Mouse (Mus musculus) layer of hippocampus, adult 2 months (tissue): ENCODE data around the gene Cmtm5. TPM values are rescaled to one million over a fixed set of nuclear protein-coding genes. Genes with fewer than 3 reads are reported as not detected.
"Not testable (repeated sequence)": the region's sequence is repeated elsewhere in the genome, so short reads cannot be mapped to it uniquely, and the experiment has no call there.

Experiments
- DNase-seq, 2 experiments: peaks; one replicate each; pipeline ENCODE4 v3.0.0; 2022; ENCODE audit warnings: low spot score in 2 of 2
- H3K27ac ChIP-seq: fragments of 200-600 bp; 2 replicates; pipeline ENCODE4 v1.8.1; 2022
- H3K4me3 ChIP-seq: fragments of 200-600 bp; 2 replicates; pipeline ENCODE4 v1.8.1; 2022; ENCODE audit warnings: mild to moderate bottlenecking
- CTCF ChIP-seq: fragments of 200-600 bp; conservative IDR thresholded peaks from 2 replicates; pipeline ENCODE4 v1.8.1; 2022; ENCODE audit warnings: antibody characterized with exemption, mild to moderate bottlenecking, moderate library complexity
- microRNA-seq, 2 experiments: library from miRNA; unstranded; fragments of <30 nt; microRNA quantifications; one replicate each; pipeline ENCODE4 v1.2.0; 2021
- total RNA-seq, 2 experiments: library from RNA; stranded (reverse); gene quantifications; 2 replicates each; pipeline ENCODE4 v1.2.3; 2021

The Cmtm5 gene
- total RNA-seq, 2 experiments from 2014 or later: 66.9 to 78.4 TPM

DNA sequence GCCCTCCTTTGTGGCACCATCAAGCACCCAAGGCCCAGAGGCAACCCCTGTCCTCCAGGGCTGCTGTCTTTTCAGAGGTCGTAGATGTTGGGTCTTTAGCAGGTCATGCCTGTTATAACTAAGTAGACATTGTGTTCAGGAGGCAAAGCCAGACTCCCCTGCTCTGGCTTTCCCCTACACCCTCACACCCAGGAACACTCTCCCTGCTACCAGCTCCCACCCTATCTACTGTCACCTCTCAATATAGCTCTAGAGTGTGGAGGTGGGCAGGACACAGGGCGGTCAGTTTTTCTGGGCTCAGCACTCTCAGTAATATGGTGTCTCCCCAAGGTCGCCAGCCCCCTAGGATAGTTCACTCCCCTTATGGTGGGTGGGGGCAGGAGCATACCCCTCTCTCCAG is 31.8 kb downstream of the Cmtm5 start:
- no peak for TF ChIP-seq CTCF
- DNase-seq: no peak

DNA sequence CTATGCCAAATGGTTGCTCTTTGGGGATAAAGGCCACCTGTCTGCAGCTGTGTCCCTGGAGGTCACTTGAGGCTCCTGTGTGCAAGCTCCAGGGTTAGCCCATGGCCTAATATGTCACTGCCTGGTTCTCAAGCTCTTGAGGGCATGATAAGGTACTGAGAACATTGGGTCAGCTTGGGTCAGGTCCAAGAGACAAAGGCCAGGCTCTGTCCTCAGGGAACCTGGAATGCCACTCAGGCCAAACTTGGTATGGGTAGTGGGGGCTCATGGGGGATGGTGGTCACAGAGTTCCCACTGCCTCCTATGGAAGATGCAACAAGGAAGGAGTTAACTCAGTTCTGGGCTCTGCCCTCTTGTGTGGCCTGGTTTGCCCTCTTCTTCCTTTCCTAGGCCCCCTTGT is 32.3 kb downstream of the Cmtm5 start:
- no peak for DNase-seq
- TF ChIP-seq CTCF: no peak

More for the DNA sequence above, 31.8 kb downstream of the Cmtm5 start:
- H3K27ac ChIP-seq: no peak overlapping the region
- no peak overlapping the region for H3K4me3 ChIP-seq

DNA sequence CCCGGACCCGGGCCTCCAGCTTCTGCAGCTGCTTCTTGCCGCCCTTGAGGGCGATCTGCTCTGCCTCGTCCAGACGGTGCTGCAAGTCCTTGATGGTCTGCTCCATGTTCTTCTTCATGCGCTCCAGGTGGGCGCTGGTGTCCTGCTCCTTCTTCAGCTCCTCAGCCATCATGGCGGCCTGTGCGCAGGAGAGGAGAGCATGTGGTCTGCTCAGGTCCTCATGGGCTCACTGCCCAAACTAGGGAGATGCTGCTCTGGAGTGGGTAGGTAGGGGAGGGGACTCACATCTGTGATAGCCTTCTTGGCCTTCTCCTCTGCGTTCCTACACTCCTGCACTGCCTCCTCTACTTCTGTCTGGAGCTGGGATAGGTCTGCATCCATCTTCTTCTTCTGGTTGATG is 36.7 kb downstream of the Cmtm5 start:
- not testable (repeated sequence) for DNase-seq, H3K27ac ChIP-seq, H3K4me3 ChIP-seq

More for the DNA sequence above, 32.3 kb downstream of the Cmtm5 start:
- Histone ChIP-seq H3K27ac (no peak overlapping the region), H3K4me3 (no peak overlapping the region)

DNA sequence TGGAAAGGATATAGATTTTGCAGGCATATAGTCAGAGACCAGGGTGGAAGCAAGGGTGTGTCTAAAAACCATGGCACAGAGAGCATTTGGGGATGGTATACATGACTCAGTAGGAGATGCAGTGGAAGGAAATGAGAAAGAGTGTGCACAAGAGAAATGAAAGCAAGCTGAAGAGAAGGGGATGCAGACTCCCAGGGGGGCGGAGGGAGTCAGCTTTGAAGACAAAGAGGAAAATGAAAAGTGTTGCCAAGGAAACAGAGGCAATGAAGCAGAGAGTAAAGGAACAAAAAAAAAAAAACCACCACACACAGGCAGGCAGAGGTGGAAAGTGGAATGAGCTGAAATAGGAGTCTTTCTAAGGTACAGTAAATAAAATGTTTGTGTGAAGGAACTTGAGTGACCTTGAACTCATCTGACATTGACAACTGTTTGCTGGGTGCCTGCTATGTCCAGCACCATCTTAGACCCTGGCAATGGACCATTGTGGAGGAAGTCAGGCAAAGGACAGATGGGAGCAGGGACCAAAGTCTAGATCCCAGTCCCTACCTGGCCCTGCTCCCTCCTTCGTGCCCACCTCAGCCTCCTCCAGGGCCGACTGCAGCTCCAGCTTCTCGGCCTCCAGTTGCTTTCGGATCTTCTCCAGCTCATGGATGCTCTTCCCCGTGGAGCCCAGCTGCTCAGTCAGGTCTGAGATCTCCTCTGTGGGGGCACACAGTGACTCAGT is 38.2 kb downstream of the Cmtm5 start:
- TF ChIP-seq CTCF: no peak
- Histone ChIP-seq H3K27ac (peak overlapping the region; percentile 73), H3K4me3 (no peak overlapping the region)
- peak in 1 of 2 experiments; percentile 70 for DNase-seq

DNA sequence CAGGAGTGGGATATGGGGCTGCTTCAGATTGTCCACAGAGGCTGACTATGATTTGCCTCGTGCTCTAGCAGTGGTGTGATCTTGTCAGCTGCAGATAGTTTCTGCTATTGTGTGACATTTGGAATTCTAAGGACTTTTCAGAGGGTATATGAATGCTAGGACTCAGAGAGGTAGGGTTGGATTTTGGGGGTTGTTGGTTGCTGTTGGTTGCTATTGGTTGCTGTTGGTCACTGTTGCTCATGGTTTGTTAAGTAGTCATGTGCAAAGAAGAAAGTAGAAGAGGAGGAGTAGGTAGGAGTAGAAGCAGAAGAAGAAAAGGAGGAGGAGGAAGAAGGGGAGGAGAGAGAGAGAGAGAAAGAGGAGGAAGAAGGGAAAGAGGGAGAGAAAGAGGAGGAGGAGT is 40.6 kb downstream of the Cmtm5 start, which contains the start of gene Gm17428:
Gm17428 (plus strand) TSS at position 301 of the 400 bp plus-strand sequence.
- no peak for TF ChIP-seq CTCF
- H3K27ac ChIP-seq: no peak within 1 kb of the TSS
- no peak within 1 kb of the TSS for H3K4me3 ChIP-seq
- DNase-seq: no peak

DNA sequence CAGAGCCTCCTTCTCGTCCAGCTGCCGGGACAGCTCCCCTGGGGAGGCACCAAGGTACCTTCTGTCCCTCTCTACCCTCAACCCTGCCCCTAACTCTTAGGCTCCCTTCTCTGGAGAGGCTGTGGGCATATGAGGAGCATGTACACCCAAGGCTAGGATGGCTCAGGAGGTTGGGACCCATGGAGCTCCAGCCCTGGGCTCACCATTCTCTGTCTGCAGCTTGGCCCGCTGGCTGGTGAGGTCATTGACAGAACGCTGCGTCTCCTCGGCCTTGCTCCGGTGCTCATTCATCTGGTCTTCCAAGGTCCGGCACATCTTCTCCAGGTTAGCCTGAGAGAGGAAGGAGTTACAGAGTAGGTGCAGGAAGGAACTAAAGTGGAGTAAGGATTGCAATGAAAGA is 42.6 kb downstream of the Cmtm5 start:
- no peak for DNase-seq
- no peak for TF ChIP-seq CTCF
- H3K27ac ChIP-seq: no peak overlapping the region
- no peak overlapping the region for H3K4me3 ChIP-seq

DNA sequence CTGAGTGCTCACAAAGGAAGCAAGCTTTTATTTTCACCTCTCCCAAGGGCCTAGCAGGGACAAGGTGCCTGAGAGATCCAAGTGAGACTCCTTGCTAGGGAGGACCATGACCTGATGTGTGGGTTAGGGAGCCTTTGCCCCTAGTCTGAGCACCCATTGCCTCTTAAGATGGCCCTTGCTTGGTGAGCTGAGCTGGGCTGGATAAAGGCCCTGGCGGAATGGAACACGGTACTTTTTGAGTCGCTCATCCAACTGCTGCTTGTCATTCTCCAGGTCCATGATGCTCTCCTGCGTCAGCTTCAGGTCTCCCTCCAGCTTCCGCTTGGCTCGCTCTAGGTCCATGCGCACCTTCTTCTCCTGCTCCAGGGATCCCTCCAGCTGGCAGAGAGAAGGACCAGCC is 45.9 kb downstream of the Cmtm5 start:
- no peak for TF ChIP-seq CTCF
- Histone ChIP-seq H3K27ac (no peak overlapping the region), H3K4me3 (no peak overlapping the region)
- no peak for DNase-seq

DNA sequence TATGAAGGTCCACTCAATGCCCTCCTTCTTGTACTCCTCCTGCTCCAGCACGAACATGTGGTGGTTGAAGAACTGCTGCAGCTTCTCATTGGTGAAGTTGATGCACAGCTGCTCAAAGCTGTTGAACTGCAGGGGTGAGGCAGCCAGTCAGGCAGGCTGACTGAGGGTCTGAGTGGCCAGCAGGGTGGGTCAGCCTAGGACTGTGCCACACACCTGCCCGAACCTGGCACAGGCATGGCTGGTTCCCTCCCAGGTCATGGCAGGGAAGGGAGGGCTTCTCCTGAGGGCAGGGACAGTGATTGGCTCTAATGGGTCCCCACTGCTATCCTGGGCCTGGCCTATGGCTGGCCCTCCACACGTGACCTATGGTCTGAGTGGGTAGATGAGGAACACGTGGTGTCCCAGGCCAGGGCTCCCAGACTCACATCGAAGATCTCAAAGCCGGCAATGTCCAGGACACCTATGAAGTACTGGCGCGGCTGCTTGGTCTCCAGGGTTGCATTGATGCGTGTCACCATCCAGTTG is 52.4 kb downstream of the Cmtm5 start:
- DNase-seq: not testable (repeated sequence)

More for the DNA sequence above, 52.4 kb downstream of the Cmtm5 start:
- not testable (repeated sequence) for H3K27ac ChIP-seq, H3K4me3 ChIP-seq

Small RNA genes within 50 kb of the gene (microRNA-seq; reads per million reads assigned to microRNA genes)
- gene Mir208a (0 to 0.92 reads per million in 2 experiments), gene Mir208b (0 reads per million in 2 experiments)

Other genes with a start within 250 kb of the Cmtm5 start
- gene Acin1, start 249.3 kb upstream of the Cmtm5 start, total RNA-seq: 100 to 1,000 TPM; 223 to 242 TPM
- not detected for gene Gm29776, start 237.4 kb upstream of the Cmtm5 start, total RNA-seq
- not detected for gene Cebpe, start 224.1 kb upstream of the Cmtm5 start, total RNA-seq
- gene Slc7a8, start 154.3 kb upstream of the Cmtm5 start, total RNA-seq: 10 to 100 TPM; 49.4 to 54.1 TPM
- gene Rnf212b, start 122.1 kb upstream of the Cmtm5 start, total RNA-seq: not detected
- 10 to 100 TPM; 22.0 to 22.2 TPM for gene Homez, start 65.3 kb upstream of the Cmtm5 start, total RNA-seq
- 10 to 100 TPM; 22.1 to 24.3 TPM for gene Ppp1r3e, start 58.7 kb upstream of the Cmtm5 start, total RNA-seq
- 100 to 1,000 TPM; 114 to 126 TPM for gene Bcl2l2, start 52.9 kb upstream of the Cmtm5 start, total RNA-seq
- gene Gm20521, start 52.8 kb upstream of the Cmtm5 start, total RNA-seq: 1 to 10 TPM; 1.0 to 9.4 TPM
- 100 to 1,000 TPM; 271 to 305 TPM for gene Pabpn1, start 43.8 kb upstream of the Cmtm5 start, total RNA-seq
- gene Slc22a17, start 23.1 kb upstream of the Cmtm5 start, total RNA-seq: 100 to 1,000 TPM; 666 to 700 TPM
- 10 to 100 TPM; 10.6 to 11.2 TPM for gene Efs, start 10.1 kb upstream of the Cmtm5 start, total RNA-seq
- not detected for gene Il25, start 3.6 kb upstream of the Cmtm5 start, total RNA-seq
- 1 to 10 TPM; 2.5 to 3.0 TPM for gene Myh6, start 30.7 kb downstream of the Cmtm5 start, total RNA-seq
- not detected for gene Gm17428, start 40.7 kb downstream of the Cmtm5 start, total RNA-seq
- 1 to 10 TPM; 8.3 TPM for gene Myh7, start 58.4 kb downstream of the Cmtm5 start, total RNA-seq
- 10 to 100 TPM; 30.3 to 34.9 TPM for gene Ngdn, start 79.2 kb downstream of the Cmtm5 start, total RNA-seq
- 10 to 100 TPM; 55.5 to 67.3 TPM for gene Zfhx2, start 156.1 kb downstream of the Cmtm5 start, total RNA-seq
- 10 to 100 TPM; 19.3 to 23.7 TPM for gene Thtpa, start 158.5 kb downstream of the Cmtm5 start, total RNA-seq
- gene Ap1g2, start 170.3 kb downstream of the Cmtm5 start, total RNA-seq: 10 to 100 TPM; 15.4 to 19.3 TPM
- gene Jph4, start 180.7 kb downstream of the Cmtm5 start, total RNA-seq: 100 to 1,000 TPM; 453 to 476 TPM